Mouse (Mus musculus) liver, adult 2 months (tissue): ENCODE measurements around the gene Mapk10.

ENCODE experiments used
- CTCF ChIP-seq: fragments of 200-500 bp; IDR thresholded peaks from 2 replicates; pipeline ENCODE4 v1.5.1; 2011; ENCODE audit warnings: low read depth, low read length, control low read depth
- POLR2A ChIP-seq: fragments of 200-500 bp; IDR thresholded peaks from 2 replicates; pipeline ENCODE4 v1.6.1; 2011; ENCODE audit warnings: low read length, control low read depth; ENCODE audit not compliant: insufficient read depth; ENCODE audit errors: extremely low read depth

DNA sequence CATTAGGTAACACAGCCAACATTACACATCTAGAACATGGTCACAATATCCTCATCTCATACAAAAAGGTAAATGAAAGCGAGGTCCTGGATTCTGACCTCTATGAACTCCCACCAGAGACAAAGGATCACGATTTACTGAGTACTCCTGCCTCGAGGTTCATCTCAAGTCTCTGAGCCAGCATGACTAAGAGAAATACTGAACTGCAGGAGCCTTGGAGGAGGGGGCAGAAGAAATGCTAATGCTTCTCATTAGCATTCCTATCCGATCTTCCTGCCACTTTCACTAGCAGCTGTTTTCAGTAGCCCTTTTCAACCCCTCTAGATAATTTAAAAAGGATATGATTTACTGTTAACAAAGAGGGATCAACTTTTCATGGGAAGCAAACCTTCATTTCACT, 19.6 kb downstream of the Mapk10 start:
- TF ChIP-seq CTCF, result no peak
- TF ChIP-seq POLR2A, result no peak
